Mouse (Mus musculus) heart, postnatal 0 days (tissue): ENCODE data around the gene Tm6sf2. TPM values are rescaled to one million over a fixed set of nuclear protein-coding genes. Genes with fewer than 3 reads are reported as not detected.

Source experiments
- ATAC-seq: fragments of 200-750 bp; cut with Nextera tagmentation; 2 replicates; pipeline ENCODE4 v1.8.0; 2017; ENCODE audit warnings: low read depth, moderate number of reproducible peaks, moderate library complexity; ENCODE audit not compliant: insufficient read depth
- DNase-seq: peaks from one replicate; pipeline ENCODE4 v3.0.0-alpha.2; 2016; ENCODE audit warnings: low spot score
- H3K27ac ChIP-seq: fragments of 300-500 bp; sonication (generic); 2 replicates; pipeline ENCODE4 v1.5.1; 2014; ENCODE audit warnings: low read depth, mild to moderate bottlenecking
- H3K27me3 ChIP-seq: fragments of 300-500 bp; sonication (generic); 2 replicates; pipeline ENCODE4 v1.6.1; 2014; ENCODE audit warnings: low read length, mixed read lengths; ENCODE audit not compliant: control insufficient read depth, insufficient read depth
- H3K36me3 ChIP-seq: fragments of 300-500 bp; sonication (generic); replicated peaks from 2 replicates; pipeline ENCODE4 v1.6.1; 2014; ENCODE audit warnings: low read length, mixed read lengths; ENCODE audit not compliant: control insufficient read depth, insufficient read depth
- H3K4me1 ChIP-seq: fragments of 300-500 bp; sonication (generic); 2 replicates; pipeline ENCODE4 v1.6.1; 2014; ENCODE audit warnings: antibody characterized with exemption; ENCODE audit not compliant: control insufficient read depth, insufficient read depth
- H3K4me2 ChIP-seq: fragments of 300-500 bp; sonication (generic); 2 replicates; pipeline ENCODE4 v1.6.1; 2014; ENCODE audit warnings: low read depth, mild to moderate bottlenecking, low read length, moderate library complexity
- H3K4me3 ChIP-seq: fragments of 300-500 bp; sonication (generic); 2 replicates; pipeline ENCODE4 v1.5.1; 2014; ENCODE audit warnings: low read depth, low read length
- H3K9ac ChIP-seq: fragments of 300-500 bp; sonication (generic); replicated peaks from 2 replicates; pipeline ENCODE4 v1.6.1; 2014; ENCODE audit warnings: low read depth, low read length, mixed read lengths
- H3K9me3 ChIP-seq: fragments of 300-500 bp; sonication (generic); replicated peaks from 2 replicates; pipeline ENCODE4 v1.6.1; 2016; ENCODE audit warnings: low read length; ENCODE audit not compliant: control insufficient read depth
- CTCF ChIP-seq: IDR thresholded peaks from 2 replicates; pipeline ENCODE4 v1.5.1; 2016; ENCODE audit warnings: antibody characterized with exemption, control low read depth, low read depth
- EP300 ChIP-seq: IDR thresholded peaks from 2 replicates; pipeline ENCODE4 v1.6.1; 2016; ENCODE audit warnings: antibody characterized with exemption, low read depth
- WGBS: fragments of 180-500 bp; shearing (Covaris S2); extraction: QIAGEN DNeasy Blood & Tissue Kit; methylation state at CpG from one replicate; pipeline ENCODE4 v1.1.7; 2014; 5-methylcytosine and 5-hydroxymethylcytosine counted together
- microRNA-seq: library from miRNA; unstranded; fragments of <30 nt; microRNA quantifications from one replicate; pipeline ENCODE4, GENCODE M21; 2016
- polyA plus RNA-seq: library from polyadenylated mRNA; unstranded; fragments of >200 nt; fragmentation: Nextera tagmentation; extraction: Ambion mirVana; gene quantifications from 2 replicates; pipeline ENCODE4 v1.2.1, GENCODE M21; 2015
- total RNA-seq: library from RNA; depleted of rRNA; stranded (reverse); fragments of >200 nt; gene quantifications from 2 replicates; pipeline ENCODE4 v1.2.3, GENCODE M21; 2014; ENCODE audit warnings: low replicate concordance; rRNA removed

Tm6sf2 gene
- total and polyA plus RNA-seq, 2 experiments from 2014 or later, result 1.3 to 2.1 TPM

GRCm38 (mm10) chr8:70129309-70129952 lies 56.7 kb downstream of the Tm6sf2 start:
- ATAC-seq (no peak; the same call in 1 of the 2 replicates), DNase-seq (no peak)
- H3K9ac ChIP-seq, result no peak overlapping the region
- 47% methylated on average over 9 of the region's 9 CpGs for WGBS
- H3K9me3 ChIP-seq, result no peaks in the 10 kb centered on the region
- peak overlapping the region; percentile 82 for H3K27ac ChIP-seq
- H3K4me2 ChIP-seq, result no peak overlapping the region
- no peaks in the 10 kb centered on the region for H3K27me3 ChIP-seq
- peaks cover 29% of the 10 kb centered on the region for H3K4me1 ChIP-seq
- peaks cover 15% of the 10 kb centered on the region for H3K36me3 ChIP-seq
- TF ChIP-seq EP300 (no peak), CTCF (no peak)
- no peak overlapping the region for H3K4me3 ChIP-seq

Small RNA genes lying within 50 kb of the gene (microRNA-seq; reads per million reads assigned to microRNA genes)
- gene Mir7066, result not detected

Other genes starting within 250 kb of the Tm6sf2 start
- gene Pbx4, start 240.4 kb upstream of the Tm6sf2 start, total RNA-seq, result 2.2 TPM in 1 of 2 replicates, not detected in the other
- gene Pbx4, start 240.4 kb upstream of the Tm6sf2 start, polyA plus RNA-seq, result 1.5 and 1.9 TPM in 2 replicates
- 0.23 and 0.43 TPM in 2 replicates for gene Cilp2, start 185.2 kb upstream of the Tm6sf2 start, total RNA-seq
- gene Cilp2, start 185.2 kb upstream of the Tm6sf2 start, polyA plus RNA-seq, result 0.36 and 0.49 TPM in 2 replicates
- 0.11 TPM in 1 of 2 replicates, not detected in the other for gene Tssk6, start 170.7 kb upstream of the Tm6sf2 start, total RNA-seq
- gene Tssk6, start 170.7 kb upstream of the Tm6sf2 start, polyA plus RNA-seq, result 1.1 and 1.2 TPM in 2 replicates
- gene Ndufa13, start 170.4 kb upstream of the Tm6sf2 start, total RNA-seq, result 223 and 232 TPM in 2 replicates
- gene Ndufa13, start 170.4 kb upstream of the Tm6sf2 start, polyA plus RNA-seq, result 666 and 702 TPM in 2 replicates
- 1.2 and 22.3 TPM in 2 replicates for gene Yjefn3, start 170.2 kb upstream of the Tm6sf2 start, total RNA-seq
- gene Yjefn3, start 170.2 kb upstream of the Tm6sf2 start, polyA plus RNA-seq, result 12.9 and 13.9 TPM in 2 replicates
- 26.9 and 58.8 TPM in 2 replicates for gene Gatad2a, start 76.5 kb upstream of the Tm6sf2 start, total RNA-seq
- gene Gatad2a, start 76.5 kb upstream of the Tm6sf2 start, polyA plus RNA-seq, result 17.0 and 18.9 TPM in 2 replicates
- 71.1 and 92.3 TPM in 2 replicates for gene Mau2, start 30.2 kb upstream of the Tm6sf2 start, total RNA-seq
- gene Mau2, start 30.2 kb upstream of the Tm6sf2 start, polyA plus RNA-seq, result 25.6 and 28.0 TPM in 2 replicates
- 11.5 TPM in 2 replicates for gene Sugp1, start 30.1 kb upstream of the Tm6sf2 start, total RNA-seq
- gene Sugp1, start 30.1 kb upstream of the Tm6sf2 start, polyA plus RNA-seq, result 22.6 and 23.0 TPM in 2 replicates
- not detected in 2 replicates for gene Hapln4, start 10.5 kb downstream of the Tm6sf2 start, total RNA-seq
- gene Hapln4, start 10.5 kb downstream of the Tm6sf2 start, polyA plus RNA-seq, result not detected in 2 replicates
- gene Ncan, start 47.9 kb downstream of the Tm6sf2 start, total RNA-seq, result 0.35 TPM in 1 of 2 replicates, not detected in the other
- gene Ncan, start 47.9 kb downstream of the Tm6sf2 start, polyA plus RNA-seq, result 0.10 and 0.12 TPM in 2 replicates
- gene Nr2c2ap, start 58.4 kb downstream of the Tm6sf2 start, total RNA-seq, result 2.9 and 10.3 TPM in 2 replicates
- gene Nr2c2ap, start 58.4 kb downstream of the Tm6sf2 start, polyA plus RNA-seq, result 29.2 and 32.5 TPM in 2 replicates
- 29.4 and 48.4 TPM in 2 replicates for gene Rfxank, start 66.2 kb downstream of the Tm6sf2 start, total RNA-seq
- gene Rfxank, start 66.2 kb downstream of the Tm6sf2 start, polyA plus RNA-seq, result 22.5 and 23.9 TPM in 2 replicates
- gene Borcs8, start 66.6 kb downstream of the Tm6sf2 start, total RNA-seq, result 34.3 and 68.4 TPM in 2 replicates
- 32.1 and 34.5 TPM in 2 replicates for gene Borcs8, start 66.6 kb downstream of the Tm6sf2 start, polyA plus RNA-seq
- gene Mef2b, start 66.8 kb downstream of the Tm6sf2 start, total RNA-seq, result not detected in 2 replicates
- gene Mef2b, start 66.8 kb downstream of the Tm6sf2 start, polyA plus RNA-seq, result 0.20 TPM in 1 of 2 replicates, not detected in the other
- 155 and 174 TPM in 2 replicates for gene Tmem161a, start 99.4 kb downstream of the Tm6sf2 start, total RNA-seq
- gene Tmem161a, start 99.4 kb downstream of the Tm6sf2 start, polyA plus RNA-seq, result 120 and 132 TPM in 2 replicates
- 20.6 and 29.1 TPM in 2 replicates for gene Slc25a42, start 139.4 kb downstream of the Tm6sf2 start, total RNA-seq
- gene Slc25a42, start 139.4 kb downstream of the Tm6sf2 start, polyA plus RNA-seq, result 16.5 and 19.1 TPM in 2 replicates
- gene Sugp2, start 161.3 kb downstream of the Tm6sf2 start, total RNA-seq, result 32.0 and 48.7 TPM in 2 replicates
- gene Sugp2, start 161.3 kb downstream of the Tm6sf2 start, polyA plus RNA-seq, result 14.5 and 15.5 TPM in 2 replicates
- 20.1 and 26.5 TPM in 2 replicates for gene Armc6, start 161.5 kb downstream of the Tm6sf2 start, total RNA-seq
- gene Armc6, start 161.5 kb downstream of the Tm6sf2 start, polyA plus RNA-seq, result 11.9 and 13.1 TPM in 2 replicates
- 29.1 and 38.9 TPM in 2 replicates for gene Homer3, start 209.9 kb downstream of the Tm6sf2 start, total RNA-seq
- 19.5 TPM in 2 replicates for gene Homer3, start 209.9 kb downstream of the Tm6sf2 start, polyA plus RNA-seq
- gene Ddx49, start 229.6 kb downstream of the Tm6sf2 start, total RNA-seq, result 33.1 and 35.6 TPM in 2 replicates
- gene Ddx49, start 229.6 kb downstream of the Tm6sf2 start, polyA plus RNA-seq, result 24.4 and 26.7 TPM in 2 replicates
- 154 and 193 TPM in 2 replicates for gene Cope, start 229.6 kb downstream of the Tm6sf2 start, total RNA-seq
- gene Cope, start 229.6 kb downstream of the Tm6sf2 start, polyA plus RNA-seq, result 294 and 295 TPM in 2 replicates
- 0.80 TPM in 1 of 2 replicates, not detected in the other for gene Cers1, start 242.9 kb downstream of the Tm6sf2 start, total RNA-seq
- gene Cers1, start 242.9 kb downstream of the Tm6sf2 start, polyA plus RNA-seq, result 0.27 and 0.59 TPM in 2 replicates